8 mouse cellular contexts compared by ENCODE assay signal in the genomic region with DNA sequence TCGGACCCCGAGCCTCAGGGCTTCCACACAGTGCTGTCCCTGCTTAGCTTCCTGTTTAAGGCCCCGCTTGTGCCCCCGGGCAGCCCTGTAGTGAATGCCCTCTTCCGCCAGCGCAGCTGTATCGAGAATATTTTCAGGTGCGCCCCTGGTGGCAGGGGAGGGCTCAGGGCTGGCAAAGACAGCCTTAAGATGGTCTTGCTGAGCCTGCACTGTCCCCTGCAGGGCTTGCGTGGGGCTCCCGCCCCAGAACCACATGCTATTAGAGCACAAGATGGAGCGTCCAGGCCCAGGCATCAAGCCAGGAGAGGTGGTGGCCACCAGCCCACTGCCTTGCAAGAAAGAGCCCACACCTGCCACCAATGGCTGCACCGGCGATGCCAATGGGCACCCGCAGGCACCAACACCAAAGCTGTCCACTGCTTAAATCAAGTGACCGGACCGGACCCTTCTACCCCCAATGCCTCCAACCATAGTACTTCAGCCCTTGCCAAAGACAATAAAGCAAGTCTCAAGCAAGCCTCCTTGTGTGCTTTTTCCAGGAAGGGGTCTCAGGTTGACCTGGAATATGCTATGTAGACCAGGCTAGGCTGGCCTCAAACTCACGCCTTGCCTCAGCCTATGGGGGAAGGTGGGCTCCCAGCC. TPM values are rescaled to one million over a fixed set of nuclear protein-coding genes. Genes with fewer than 3 reads are reported as not detected.
DNase-seq lines count a peak whose midpoint lies in the region; ATAC-seq and TF ChIP-seq lines count a peak whose summit lies in the region.

No protein-coding gene starts in this region.

- TF ChIP-seq POLR2A in cerebellum, adult 2 months (IDR thresholded peaks at IDR 0.05; ENCODE audit: borderline replicate concordance, insufficient read depth, low read length) = no peak

- H3K4me2 ChIP-seq in forebrain, postnatal 0 days (ENCODE audit: low read depth) = peak overlapping the region; percentile 74; the same call in 1 of the 2 replicates
- H3K4me2 ChIP-seq in midbrain, embryonic 11.5 days = no peak overlapping the region

- intact Hi-C loops in left cerebral cortex, adult 2 months (cut with DNase I) = no loop called here

- no peaks in the 10 kb centered on the region for H3K9me3 ChIP-seq in forebrain, postnatal 0 days (ENCODE audit: low read length)
- H3K9me3 ChIP-seq in midbrain, embryonic 11.5 days (ENCODE audit: control insufficient read depth, low read length) = no peaks in the 10 kb centered on the region

- peak; percentile 29 for TF ChIP-seq CTCF in left cerebral cortex, adult 2 months (IDR thresholded peaks at IDR 0.05)
- TF ChIP-seq CTCF in cerebellum, adult 2 months (IDR thresholded peaks at IDR 0.05; ENCODE audit: borderline replicate concordance, insufficient read depth, low read depth, low read length) = peak; percentile 37; the same call in 1 of the 2 replicates
- peak; percentile 49 for TF ChIP-seq CTCF in forebrain, postnatal 0 days (IDR thresholded peaks at IDR 0.05; ENCODE audit: low read depth)

- H3K4me1 ChIP-seq in cerebellum, adult 2 months (ENCODE audit: control insufficient read depth, insufficient read depth, low read length) = peaks cover 14% of the 10 kb centered on the region; the same call in 1 of the 2 replicates
- peaks cover 29% of the 10 kb centered on the region for H3K4me1 ChIP-seq in forebrain, postnatal 0 days (ENCODE audit: insufficient read depth)
- peaks cover 52% of the 10 kb centered on the region for H3K4me1 ChIP-seq in midbrain, embryonic 11.5 days (ENCODE audit: control insufficient read depth, insufficient read depth, low read length)

- H3K9ac ChIP-seq in forebrain, postnatal 0 days = 0 out of 2 replicates have a peak overlapping the region, but pooled peaks have one; percentile 60
- no peak overlapping the region for H3K9ac ChIP-seq in midbrain, embryonic 11.5 days (ENCODE audit: low read length)

- no peak overlapping the region for H3K27ac ChIP-seq in left cerebral cortex, adult 2 months
- no peak overlapping the region for H3K27ac ChIP-seq in cerebellum, adult 2 months (ENCODE audit: insufficient read depth, low read length)
- H3K27ac ChIP-seq in forebrain, postnatal 0 days (ENCODE audit: low read depth, low read length) = no peak overlapping the region
- H3K27ac ChIP-seq in midbrain, embryonic 11.5 days (ENCODE audit: low read depth, low read length) = no peak overlapping the region

- no peaks in the 10 kb centered on the region for H3K27me3 ChIP-seq in cerebellum, adult 2 months (ENCODE audit: control insufficient read depth, insufficient read depth, low read length)
- no peaks in the 10 kb centered on the region for H3K27me3 ChIP-seq in forebrain, postnatal 0 days (ENCODE audit: insufficient read depth, low read length)
- H3K27me3 ChIP-seq in midbrain, embryonic 11.5 days (ENCODE audit: control insufficient read depth, insufficient read depth, low read length) = peaks cover 6% of the 10 kb centered on the region; the same call in 1 of the 2 replicates

- H3K4me3 ChIP-seq in left cerebral cortex, adult 2 months = no peak overlapping the region
- peak overlapping the region; percentile 32 for H3K4me3 ChIP-seq in cerebellum, adult 2 months (replicated peaks; ENCODE audit: insufficient read depth, low read depth, low read length)
- H3K4me3 ChIP-seq in forebrain, postnatal 0 days (ENCODE audit: low read depth, low read length) = no peak overlapping the region; the same call in 1 of the 2 replicates
- no peak overlapping the region for H3K4me3 ChIP-seq in midbrain, embryonic 11.5 days (ENCODE audit: low read depth, low read length)

- ATAC-seq in forebrain, postnatal 0 days = no peak
- ATAC-seq in midbrain, embryonic 11.5 days (ENCODE audit: low FRiP score) = no peak

- whole genome bisulfite sequencing in cerebellum, adult 2 months = 32% methylated on average over 17 of the region's 17 CpGs
- 79% methylated on average over 17 of the region's 17 CpGs for WGBS in forebrain, postnatal 0 days
- 79% methylated on average over 17 of the region's 17 CpGs for WGBS in midbrain, embryonic 11.5 days

- no peak for DNase-seq in left cerebral cortex, adult 2 months (ENCODE audit: extremely low spot score in 1 of 2, low spot score in 2 of 2)
- DNase-seq in left cerebral cortex, adult 18-20 months (ENCODE audit: low spot score in 2 of 2) = no peak
- DNase-seq in cerebellum, adult 2 months = peak; percentile 72 to 75
- DNase-seq in forebrain, postnatal 0 days = peak; percentile 25
- peak; percentile 89 for DNase-seq in midbrain, embryonic 11.5 days (ENCODE audit: low spot score, missing footprints)
- no peak for DNase-seq in adrenal gland, postnatal 25 days
- no peak for DNase-seq in lung, postnatal 10 days
- no peak for DNase-seq in urinary bladder, postnatal 10 days (ENCODE audit: low spot score)

- H3K36me3 ChIP-seq in forebrain, postnatal 0 days (ENCODE audit: insufficient read depth) = peaks cover 6% of the 10 kb centered on the region; the same call in 1 of the 2 replicates
- no peaks in the 10 kb centered on the region for H3K36me3 ChIP-seq in midbrain, embryonic 11.5 days (ENCODE audit: control insufficient read depth, insufficient read depth, low read length)

RNA-seq across cellular contexts. Expression of a gene that starts 2.7 kb away (rescaled TPM):
- 10 to 100 TPM; 52.9 to 55.3 TPM for total RNA-seq in left cerebral cortex, adult 2 months (2021)
- total RNA-seq in left cerebral cortex, adult 18-20 months (2021) = 10 to 100 TPM; 50.4 to 60.8 TPM
- 55.3 and 61.4 TPM in 2 replicates for polyA plus RNA-seq in cerebellum, adult 2 months (2012; rRNA removed)
- 127 and 136 TPM in 2 replicates for total RNA-seq in forebrain, postnatal 0 days (2014; rRNA removed)
- 93.3 and 106 TPM in 2 replicates for polyA plus RNA-seq in forebrain, postnatal 0 days (2015; fragmentation: Nextera tagmentation; extraction: Ambion mirVana)
- polyA plus RNA-seq in midbrain, embryonic 11.5 days (2014; fragmentation: Nextera tagmentation; extraction: Ambion mirVana) = 46.1 and 56.0 TPM in 2 replicates
- total RNA-seq in adrenal gland, postnatal 25 days (2021) = 89.7 and 101 TPM in 2 replicates

RNA-seq across cellular contexts. Expression of a gene that starts 11.8 kb away (rescaled TPM):
- total RNA-seq in left cerebral cortex, adult 2 months (2021) = 100 to 1,000 TPM; 221 to 261 TPM
- total RNA-seq in left cerebral cortex, adult 18-20 months (2021) = 100 to 1,000 TPM; 250 to 264 TPM
- 172 and 181 TPM in 2 replicates for polyA plus RNA-seq in cerebellum, adult 2 months (2012; rRNA removed)
- total RNA-seq in forebrain, postnatal 0 days (2014; rRNA removed) = 197 and 249 TPM in 2 replicates
- polyA plus RNA-seq in forebrain, postnatal 0 days (2015; fragmentation: Nextera tagmentation; extraction: Ambion mirVana) = 204 and 221 TPM in 2 replicates
- 87.8 and 96.9 TPM in 2 replicates for polyA plus RNA-seq in midbrain, embryonic 11.5 days (2014; fragmentation: Nextera tagmentation; extraction: Ambion mirVana)
- 82.0 and 88.2 TPM in 2 replicates for total RNA-seq in adrenal gland, postnatal 25 days (2021)

RNA-seq across cellular contexts. Expression of a gene that starts 19.1 kb away (rescaled TPM):
- total RNA-seq in left cerebral cortex, adult 2 months (2021) = under 1 TPM; 0.70 to 0.96 TPM
- total RNA-seq in left cerebral cortex, adult 18-20 months (2021) = 1 to 10 TPM in 1 of 2 experiments, under 1 TPM in 1; 0.70 to 1.0 TPM
- polyA plus RNA-seq in cerebellum, adult 2 months (2012; rRNA removed) = 0.30 and 0.33 TPM in 2 replicates
- total RNA-seq in forebrain, postnatal 0 days (2014; rRNA removed) = 1.4 and 2.8 TPM in 2 replicates
- 1.2 TPM in 2 replicates for polyA plus RNA-seq in forebrain, postnatal 0 days (2015; fragmentation: Nextera tagmentation; extraction: Ambion mirVana)
- 1.2 and 1.3 TPM in 2 replicates for polyA plus RNA-seq in midbrain, embryonic 11.5 days (2014; fragmentation: Nextera tagmentation; extraction: Ambion mirVana)
- total RNA-seq in adrenal gland, postnatal 25 days (2021) = 1.0 and 2.2 TPM in 2 replicates

RNA-seq across cellular contexts. Expression of a gene that starts 35.4 kb away (rescaled TPM):
- total RNA-seq in left cerebral cortex, adult 2 months (2021) = not detected
- not detected for total RNA-seq in left cerebral cortex, adult 18-20 months (2021)
- polyA plus RNA-seq in cerebellum, adult 2 months (2012; rRNA removed) = 0.28 and 0.51 TPM in 2 replicates
- total RNA-seq in forebrain, postnatal 0 days (2014; rRNA removed) = 0.90 TPM in 1 of 2 replicates, not detected in the other
- 0.18 and 0.26 TPM in 2 replicates for polyA plus RNA-seq in forebrain, postnatal 0 days (2015; fragmentation: Nextera tagmentation; extraction: Ambion mirVana)
- polyA plus RNA-seq in midbrain, embryonic 11.5 days (2014; fragmentation: Nextera tagmentation; extraction: Ambion mirVana) = 0.10 and 0.11 TPM in 2 replicates
- 2.2 and 5.7 TPM in 2 replicates for total RNA-seq in adrenal gland, postnatal 25 days (2021)

RNA-seq across cellular contexts. Expression of a gene that starts 57.6 kb away (rescaled TPM):
- total RNA-seq in left cerebral cortex, adult 2 months (2021) = 10 to 100 TPM; 18.6 to 20.8 TPM
- total RNA-seq in left cerebral cortex, adult 18-20 months (2021) = 10 to 100 TPM; 19.0 to 21.6 TPM
- 27.9 and 29.1 TPM in 2 replicates for polyA plus RNA-seq in cerebellum, adult 2 months (2012; rRNA removed)
- 16.2 and 18.4 TPM in 2 replicates for total RNA-seq in forebrain, postnatal 0 days (2014; rRNA removed)
- polyA plus RNA-seq in forebrain, postnatal 0 days (2015; fragmentation: Nextera tagmentation; extraction: Ambion mirVana) = 9.7 and 11.0 TPM in 2 replicates
- 13.0 TPM in 2 replicates for polyA plus RNA-seq in midbrain, embryonic 11.5 days (2014; fragmentation: Nextera tagmentation; extraction: Ambion mirVana)
- total RNA-seq in adrenal gland, postnatal 25 days (2021) = 24.3 and 29.8 TPM in 2 replicates

Comparison
In these comparisons a context has a peak if more than half of its experiments do, and no peak if none do; other contexts are left out.
1. DNase-seq: peak in cerebellum, adult 2 months (2 of 2), forebrain, postnatal 0 days (single experiment) and midbrain, embryonic 11.5 days (single experiment); none in left cerebral cortex, adult 2 months (0 of 2), left cerebral cortex, adult 18-20 months (0 of 2), adrenal gland, postnatal 25 days (single experiment), lung, postnatal 10 days (single experiment) and urinary bladder, postnatal 10 days (single experiment).
2. Peak in every context shown above with its lines, with median percentiles within 50 percentile points of each other: CTCF ChIP-seq.